Comparison of ENCODE assay signal across 9 mouse cellular contexts in the genomic region with DNA sequence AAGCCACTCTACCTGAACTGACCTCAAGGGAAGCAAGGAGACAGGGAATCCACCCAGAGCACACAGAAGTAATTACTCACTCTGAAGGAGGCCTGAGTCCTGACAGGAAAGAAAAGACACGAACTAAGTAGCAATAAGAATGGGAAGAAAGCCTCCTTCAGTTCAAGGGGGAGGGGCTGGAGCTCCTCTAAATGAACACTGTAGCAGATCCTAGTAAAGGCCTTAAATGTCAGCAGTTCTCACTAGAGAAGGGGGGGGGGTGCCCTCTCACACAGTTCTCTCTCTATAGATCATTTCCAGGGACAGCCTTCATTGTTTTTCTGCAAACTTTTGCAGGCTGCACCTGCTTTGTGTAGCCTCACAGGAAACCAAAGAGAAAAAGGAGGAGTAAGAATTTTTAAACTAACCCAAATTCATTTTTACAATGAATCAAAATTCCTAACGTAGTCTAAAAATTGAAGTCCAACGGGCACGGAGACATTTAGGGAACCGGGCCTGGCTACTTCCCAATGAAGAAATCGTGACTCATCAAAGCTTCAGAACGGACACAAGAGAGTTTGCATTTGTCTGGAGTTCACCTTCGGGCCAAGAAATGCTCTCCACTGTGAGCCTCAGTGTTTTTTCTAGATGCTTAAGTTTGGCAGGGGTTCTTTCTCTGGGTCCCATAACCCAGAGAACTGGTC. TPM values are rescaled to one million over a fixed set of nuclear protein-coding genes. Genes with fewer than 3 reads are reported as not detected.
A peak's percentile ranks its signal among the peaks of the same experiment; 100 is the strongest.
DNase-seq lines count a peak whose midpoint lies in the region; ATAC-seq lines count a peak whose summit lies in the region.
"Had no signal": no experiment of that assay in that cellular context is flagged by ENCODE, and none has a peak within 500 bp of the region (broad histone marks: within the 10 kb centered on the region; RNA-seq: fewer than 3 reads in every experiment).

No protein-coding gene starts in this region.

- H3K9ac ChIP-seq in heart, embryonic 14.5 days (ENCODE audit: low read length): no peak overlapping the region
- H3K9ac ChIP-seq in limb, embryonic 11.5 days (ENCODE audit: low read length): no peak overlapping the region

- peak overlapping the region in 1 of 2 experiments; percentile 59; a peak in 1 of 4 replicates for H3K4me3 ChIP-seq in heart, embryonic 14.5 days (ENCODE audit: control insufficient read depth in 1 of 2, insufficient read depth in 1 of 2, low read depth in 1 of 2, low read length in 2 of 2)
- no peak overlapping the region; the same call in 1 of the 2 replicates for H3K4me3 ChIP-seq in limb, embryonic 11.5 days (ENCODE audit: low read depth, low read length)

- peak; percentile 41 for DNase-seq in gastrocnemius, adult 18-20 months (ENCODE audit: low spot score)
- no peak for DNase-seq in gastrocnemius, postnatal 4 days (ENCODE audit: low spot score in 2 of 2)
- peak; percentile 37 for DNase-seq in adrenal gland, adult 8-10 months
- no peak for DNase-seq in limb, embryonic 11.5 days (ENCODE audit: low spot score)
- peak; percentile 39 for DNase-seq in naive thymus-derived CD4-positive, alpha-beta T cell, adult 2 months (ENCODE audit: low read depth)
- DNase-seq in retina, postnatal 1 day: no peak
- DNase-seq in urinary bladder, postnatal 4 days (ENCODE audit: low spot score in 2 of 2): no peak

- no peak overlapping the region for H3K27ac ChIP-seq in heart, embryonic 14.5 days (replicated peaks in 1 of 2; ENCODE audit: control insufficient read depth in 1 of 2, insufficient read depth in 1 of 2, low read depth in 2 of 2, low read length in 2 of 2)
- no peak overlapping the region for H3K27ac ChIP-seq in limb, embryonic 11.5 days (replicated peaks; ENCODE audit: low read depth, low read length)

- H3K9me3 ChIP-seq in heart, embryonic 14.5 days (ENCODE audit: control insufficient read depth, low read length): no peaks in the 10 kb centered on the region
- no peaks in the 10 kb centered on the region for H3K9me3 ChIP-seq in limb, embryonic 11.5 days (ENCODE audit: control insufficient read depth, low read length)

- peaks cover 5% of the 10 kb centered on the region; the same call in 1 of the 2 replicates for H3K27me3 ChIP-seq in heart, embryonic 14.5 days (ENCODE audit: control insufficient read depth, insufficient read depth, low read length)
- H3K27me3 ChIP-seq in limb, embryonic 11.5 days (ENCODE audit: control insufficient read depth, insufficient read depth, low read length): peaks cover 10% of the 10 kb centered on the region
- H3K27me3 ChIP-seq: CH12.LX had no signal

- 45% methylated on average over 8 of the region's 8 CpGs for WGBS in heart, embryonic 14.5 days
- 36% methylated on average over 8 of the region's 8 CpGs for WGBS in limb, embryonic 11.5 days

- peak overlapping the region; percentile 99 for H3K4me2 ChIP-seq in heart, embryonic 14.5 days (ENCODE audit: low read length)
- peak overlapping the region; percentile 99 for H3K4me2 ChIP-seq in limb, embryonic 11.5 days (ENCODE audit: low read depth, severe bottlenecking)

- ATAC-seq in heart, embryonic 14.5 days (ENCODE audit: insufficient number of reproducible peaks, insufficient read depth, low FRiP score, low read depth): no peak
- no peak for ATAC-seq in limb, embryonic 11.5 days (ENCODE audit: insufficient number of reproducible peaks, low FRiP score, low TSS enrichment, low read depth)

- H3K36me3 ChIP-seq in heart, embryonic 14.5 days (ENCODE audit: control insufficient read depth, insufficient read depth, low read length): no peaks in the 10 kb centered on the region
- no peaks in the 10 kb centered on the region for H3K36me3 ChIP-seq in limb, embryonic 11.5 days (ENCODE audit: control insufficient read depth, insufficient read depth, low read length)

- H3K4me1 ChIP-seq in heart, embryonic 14.5 days (ENCODE audit: control insufficient read depth in 2 of 2, insufficient read depth in 2 of 2, low read length in 2 of 2): peaks cover 9 to 15% of the 10 kb centered on the region in 2 experiments; a peak in 1 of 4 replicates
- peaks cover 12% of the 10 kb centered on the region for H3K4me1 ChIP-seq in limb, embryonic 11.5 days (ENCODE audit: control insufficient read depth, insufficient read depth, low read length)

RNA-seq across cellular contexts. Expression of a gene that starts 2.7 kb away (rescaled TPM):
- under 1 TPM; 0.48 to 0.55 TPM for total RNA-seq in gastrocnemius, adult 18-20 months (2021)
- 1 to 10 TPM; 3.6 to 4.7 TPM for total RNA-seq in gastrocnemius, postnatal 4 days (2021)
- 10 to 100 TPM in 3 of 4 experiments, 1 to 10 TPM in 1; 9.5 to 21.1 (median 14.6) TPM for total RNA-seq in adrenal gland, adult 8-10 months (2022)
- polyA plus RNA-seq in heart, embryonic 14.5 days (2014; fragmentation: Nextera tagmentation; extraction: Ambion mirVana): 0.92 and 1.6 TPM in 2 replicates
- polyA plus RNA-seq in limb, embryonic 11.5 days (2014; fragmentation: Nextera tagmentation; extraction: Ambion mirVana): 2.7 and 3.2 TPM in 2 replicates
- total RNA-seq: CH12.LX had no signal

Comparison
In these comparisons a context has a peak if more than half of its experiments do, and no peak if none do; other contexts are left out.
1. DNase-seq: peak in gastrocnemius, adult 18-20 months (single experiment), adrenal gland, adult 8-10 months (single experiment) and naive thymus-derived CD4-positive, alpha-beta T cell, adult 2 months (single experiment); none in gastrocnemius, postnatal 4 days (0 of 2), limb, embryonic 11.5 days (single experiment), retina, postnatal 1 day (single experiment) and urinary bladder, postnatal 4 days (0 of 2).